Mouse (Mus musculus): ENCODE results near the gene Zfp319.

DNA sequence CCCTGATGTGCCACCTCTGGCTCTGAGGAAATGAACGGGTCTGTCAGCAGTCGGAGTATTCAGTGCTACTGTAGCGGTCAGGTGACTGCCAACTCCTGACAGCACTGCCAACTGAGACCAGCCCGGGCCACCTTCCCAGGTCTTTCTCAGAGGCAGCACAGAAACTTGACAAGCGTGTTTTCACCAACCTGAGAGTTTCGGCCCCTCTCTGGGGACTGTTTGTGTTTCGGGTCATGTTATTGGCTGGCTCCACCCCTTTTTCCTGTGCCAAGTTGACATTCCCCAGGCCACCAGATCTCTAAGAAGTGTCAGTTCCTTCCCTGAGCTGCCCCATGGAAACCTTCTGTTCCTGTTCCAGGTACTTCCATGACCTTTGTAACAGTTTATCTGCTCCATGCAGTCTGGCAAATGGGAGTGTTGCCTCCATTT is 46.1 kb upstream of the Zfp319 start:
- TF ChIP-seq CTCF (IDR thresholded peaks at IDR 0.05; ENCODE audit: control insufficient read depth, insufficient read depth, insufficient replicate concordance, low read depth, low read length) (no peak), POLR2A (IDR thresholded peaks at IDR 0.05; ENCODE audit: control insufficient read depth, low read depth, low read length) (no peak)
